Mouse (Mus musculus): ENCODE data around the gene Slc11a2. TPM values are rescaled to one million over a fixed set of nuclear protein-coding genes. Genes with fewer than 3 reads are reported as not detected.
"Not testable (repeated sequence)": the region's sequence is repeated elsewhere in the genome, so short reads cannot be mapped to it uniquely, and the experiment has no call there.

The Slc11a2 gene
- total and polyA plus RNA-seq, 3 experiments = 24.4 to 43.7 (median 38.9) TPM

- Histone ChIP-seq H3K79me2 (replicated peaks; ENCODE audit: control insufficient read depth, insufficient read depth, low read length) (no peaks in the 10 kb centered on the region), H3K27me3 (ENCODE audit: control insufficient read depth, insufficient read depth, low read length) (no peaks in the 10 kb centered on the region), H3K4me1 (ENCODE audit: control insufficient read depth, insufficient read depth, low read length) (no peaks in the 10 kb centered on the region), H3K36me3 (ENCODE audit: control insufficient read depth, insufficient read depth, low read length) (no peaks in the 10 kb centered on the region), H3K4me3 (no peak overlapping the region), H3K27ac (no peak overlapping the region), H3K9ac (ENCODE audit: low read depth, low read length) (no peak overlapping the region)
- 54% methylated on average over 11 of the region's 11 CpGs for WGBS
- TF ChIP-seq POLR2A (IDR thresholded peaks at IDR 0.05; ENCODE audit: insufficient read depth, low read depth, low read length) (no peak), EP300 (IDR thresholded peaks at IDR 0.05; ENCODE audit: insufficient read depth, low read depth, low read length) (no peak), CTCF (IDR thresholded peaks at IDR 0.05) (no peak)
- intact Hi-C loops (cut with DNase I) = no loop called here
- no peak for DNase-seq
Observed at GRCm38 (mm10) chr15:100429959-100430565, 5.2 kb upstream of the Slc11a2 start.

DNA sequence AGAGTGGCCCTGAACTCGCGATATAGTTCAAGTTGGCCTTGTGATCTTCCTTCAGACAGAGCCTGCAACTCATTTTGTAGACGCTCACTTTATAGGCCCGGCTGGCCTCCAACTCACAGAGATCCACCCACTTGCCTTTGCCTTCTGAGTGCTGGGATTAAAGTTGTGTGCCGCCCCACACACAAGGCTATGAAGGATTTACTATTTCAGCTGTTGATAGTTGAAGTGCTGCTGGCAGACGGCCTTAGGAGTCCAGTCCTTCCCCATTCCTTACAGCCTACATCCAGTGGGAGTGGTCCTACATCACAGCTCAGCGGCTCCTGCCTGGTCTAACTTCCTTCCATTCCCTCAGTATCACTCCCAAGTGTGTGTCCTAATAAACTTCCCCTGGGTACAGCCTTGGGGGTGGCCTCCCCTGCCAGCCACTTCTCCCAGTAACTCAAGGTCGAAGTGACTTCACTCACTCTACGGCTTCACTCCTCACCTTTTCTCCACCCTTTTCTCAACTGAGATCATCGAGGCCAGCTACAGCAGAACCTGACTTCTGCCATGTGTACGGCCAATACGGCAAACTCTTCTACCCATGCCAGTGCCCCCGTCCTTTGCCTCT is 3.5 kb upstream of the Slc11a2 start:
- 70% methylated on average over 13 of the region's 13 CpGs for WGBS
- DNase-seq = no peak
- Histone ChIP-seq H3K27ac (no peak overlapping the region), H3K4me1 (ENCODE audit: control insufficient read depth, insufficient read depth, low read length) (no peaks in the 10 kb centered on the region), H3K79me2 (replicated peaks; ENCODE audit: control insufficient read depth, insufficient read depth, low read length) (no peaks in the 10 kb centered on the region), H3K4me3 (no peak overlapping the region), H3K36me3 (ENCODE audit: control insufficient read depth, insufficient read depth, low read length) (no peaks in the 10 kb centered on the region), H3K27me3 (ENCODE audit: control insufficient read depth, insufficient read depth, low read length) (no peaks in the 10 kb centered on the region; the same call in 1 of the 2 replicates), H3K9ac (ENCODE audit: low read depth, low read length) (no peak overlapping the region)
- TF ChIP-seq EP300 (IDR thresholded peaks at IDR 0.05; ENCODE audit: insufficient read depth, low read depth, low read length) (no peak), CTCF (IDR thresholded peaks at IDR 0.05) (no peak), POLR2A (IDR thresholded peaks at IDR 0.05; ENCODE audit: insufficient read depth, low read depth, low read length) (no peak)
- intact Hi-C loops (cut with DNase I) = no loop called here

GRCm38 (mm10) chr15:100423916-100424315 is 956 bp downstream of the Slc11a2 start:
- H3K27me3 ChIP-seq (ENCODE audit: control insufficient read depth, insufficient read depth, low read length) = no peaks in the 10 kb centered on the region; the same call in 1 of the 2 replicates
- DNase-seq = no peak
- no peak for TF ChIP-seq EP300 (IDR thresholded peaks at IDR 0.05; ENCODE audit: insufficient read depth, low read depth, low read length)
- TF ChIP-seq POLR2A (IDR thresholded peaks at IDR 0.05; ENCODE audit: insufficient read depth, low read depth, low read length) = no peak
- TF ChIP-seq CTCF (IDR thresholded peaks at IDR 0.05) = no peak
- H3K36me3 ChIP-seq (ENCODE audit: control insufficient read depth, insufficient read depth, low read length) = no peaks in the 10 kb centered on the region
- H3K79me2 ChIP-seq (replicated peaks; ENCODE audit: control insufficient read depth, insufficient read depth, low read length) = 0 out of 2 replicates have a peak, but pooled peaks cover 3% of the 10 kb centered on the region
- H3K9ac ChIP-seq (ENCODE audit: low read depth, low read length) = no peak overlapping the region
- H3K4me1 ChIP-seq (ENCODE audit: control insufficient read depth, insufficient read depth, low read length) = peaks cover 8% of the 10 kb centered on the region
- WGBS = 4% methylated on average over 14 of the region's 14 CpGs
- no peak overlapping the region for H3K27ac ChIP-seq
- intact Hi-C loops (cut with DNase I) = loop anchor here (1.0 to 5.0 kb wide), 2 partner anchors 19 to 33 kb away; no protein-coding TSS in a partner anchor
- peak overlapping the region; percentile 83; the same call in 1 of the 2 replicates for H3K4me3 ChIP-seq

- peak; percentile 97 to 98 for DNase-seq
- H3K27me3 ChIP-seq (ENCODE audit: control insufficient read depth, insufficient read depth, low read length) = no peaks in the 10 kb centered on the region; the same call in 1 of the 2 replicates
- under 1% methylated on average over 65 of the region's 65 CpGs for WGBS
- TF ChIP-seq POLR2A (IDR thresholded peaks at IDR 0.05; ENCODE audit: insufficient read depth, low read depth, low read length) (peak; percentile 74), CTCF (IDR thresholded peaks at IDR 0.05) (no peak), EP300 (IDR thresholded peaks at IDR 0.05; ENCODE audit: insufficient read depth, low read depth, low read length) (no peak)
- H3K79me2 ChIP-seq (replicated peaks; ENCODE audit: control insufficient read depth, insufficient read depth, low read length) = 0 out of 2 replicates have a peak, but pooled peaks cover 3% of the 10 kb centered on the region
- peak overlapping the region; percentile 83 for H3K4me3 ChIP-seq
- peak overlapping the region; percentile 74 for H3K27ac ChIP-seq
- H3K4me1 ChIP-seq (ENCODE audit: control insufficient read depth, insufficient read depth, low read length) = peaks cover 8% of the 10 kb centered on the region
- H3K36me3 ChIP-seq (ENCODE audit: control insufficient read depth, insufficient read depth, low read length) = no peaks in the 10 kb centered on the region
- peak overlapping the region; percentile 87 for H3K9ac ChIP-seq (ENCODE audit: low read depth, low read length)
- intact Hi-C loops (cut with DNase I) = loop anchor here (1.0 to 5.0 kb wide), 2 partner anchors 20 to 34 kb away; no protein-coding TSS in a partner anchor
Observed at GRCm38 (mm10) chr15:100422899-100423860, 1.7 kb downstream of the Slc11a2 start.

GRCm38 (mm10) chr15:100422476-100422875 is 2.4 kb downstream of the Slc11a2 start:
- Histone ChIP-seq H3K27ac (peak overlapping the region; percentile 74), H3K79me2 (replicated peaks; ENCODE audit: control insufficient read depth, insufficient read depth, low read length) (0 out of 2 replicates have a peak, but pooled peaks cover 3% of the 10 kb centered on the region), H3K36me3 (ENCODE audit: control insufficient read depth, insufficient read depth, low read length) (no peaks in the 10 kb centered on the region), H3K4me3 (peak overlapping the region; percentile 83), H3K27me3 (ENCODE audit: control insufficient read depth, insufficient read depth, low read length) (no peaks in the 10 kb centered on the region; the same call in 1 of the 2 replicates), H3K4me1 (ENCODE audit: control insufficient read depth, insufficient read depth, low read length) (peaks cover 8% of the 10 kb centered on the region), H3K9ac (ENCODE audit: low read depth, low read length) (peak overlapping the region; percentile 87)
- intact Hi-C loops (cut with DNase I) = loop anchor here (5.0 kb wide), 1 partner anchor 35 kb away; no protein-coding TSS in a partner anchor
- DNase-seq = no peak
- WGBS = under 1% methylated on average over 44 of the region's 44 CpGs
- TF ChIP-seq EP300 (IDR thresholded peaks at IDR 0.05; ENCODE audit: insufficient read depth, low read depth, low read length) = no peak
- no peak for TF ChIP-seq POLR2A (IDR thresholded peaks at IDR 0.05; ENCODE audit: insufficient read depth, low read depth, low read length)
- no peak for TF ChIP-seq CTCF (IDR thresholded peaks at IDR 0.05)

DNA sequence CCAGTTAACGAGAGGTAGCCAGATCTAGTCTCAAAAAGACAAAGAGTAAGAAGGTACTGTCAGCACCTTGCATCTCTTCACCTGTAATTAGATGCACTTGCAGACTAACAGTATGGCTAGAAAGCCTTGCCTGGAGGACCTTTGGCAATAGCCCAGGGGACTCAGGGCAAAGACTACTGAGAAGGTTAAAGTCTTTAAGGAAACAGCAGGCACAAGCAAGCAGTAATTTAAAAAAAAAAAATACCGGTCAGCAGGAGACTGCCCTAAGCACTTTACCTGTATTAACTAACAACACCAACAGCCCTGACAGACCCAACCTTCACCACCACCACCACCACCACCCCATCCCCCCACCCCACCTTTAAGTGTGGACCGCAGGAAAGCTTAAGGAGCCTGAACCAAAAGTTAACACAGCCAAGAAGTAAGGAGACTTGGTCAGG is 3.1 kb downstream of the Slc11a2 start, which contains the start of gene Gm5475:
Gene Gm5475 (plus strand): TSS at position 390 of the 440 bp plus-strand sequence.
- peak within 1 kb of the TSS; percentile 74 for H3K27ac ChIP-seq
- peak within 1 kb of the TSS; percentile 87 for H3K9ac ChIP-seq (ENCODE audit: low read depth, low read length)
- H3K4me1 ChIP-seq (ENCODE audit: control insufficient read depth, insufficient read depth, low read length); H3K36me3 ChIP-seq (ENCODE audit: control insufficient read depth, insufficient read depth, low read length); DNase-seq; H3K27me3 ChIP-seq (ENCODE audit: control insufficient read depth, insufficient read depth, low read length); H3K79me2 ChIP-seq (replicated peaks; ENCODE audit: control insufficient read depth, insufficient read depth, low read length): not testable (repeated sequence)
- H3K4me3 ChIP-seq = peak within 1 kb of the TSS; percentile 83
- intact Hi-C loops (cut with DNase I) = loop anchor here (5.0 kb wide), 1 partner anchor 36 kb away; no protein-coding TSS in a partner anchor
- 24% methylated on average over 3 of the region's 3 CpGs for WGBS

Measured in heart, adult 2 months (tissue).